Mouse (Mus musculus) heart, embryonic 15.5 days (tissue): ENCODE measurements around the gene Meis1. TPM values are rescaled to one million over a fixed set of nuclear protein-coding genes. Genes with fewer than 3 reads are reported as not detected.

Experiments used
- ATAC-seq: fragments of 200-750 bp; cut with Nextera tagmentation; replicated peaks from 2 replicates; pipeline ENCODE4 v1.8.0; 2017; ENCODE audit warnings: low read depth, moderate TSS enrichment; ENCODE audit not compliant: insufficient number of reproducible peaks, insufficient read depth, low FRiP score
- H3K27ac ChIP-seq: fragments of 300-500 bp; sonication (generic); 2 replicates; pipeline ENCODE4 v1.5.1; 2015; ENCODE audit warnings: mild to moderate bottlenecking, inconsistent platforms
- H3K27me3 ChIP-seq: fragments of 300-500 bp; sonication (generic); 2 replicates; pipeline ENCODE4 v1.6.1; 2015; ENCODE audit warnings: inconsistent platforms
- H3K36me3 ChIP-seq: fragments of 300-500 bp; sonication (generic); 2 replicates; pipeline ENCODE4 v1.6.1; 2015; ENCODE audit warnings: mild to moderate bottlenecking, inconsistent platforms
- H3K4me1 ChIP-seq: fragments of 300-500 bp; sonication (generic); replicated peaks from 2 replicates; pipeline ENCODE4 v1.6.1; 2015; ENCODE audit warnings: inconsistent platforms
- H3K4me2 ChIP-seq: fragments of 300-500 bp; sonication (generic); 2 replicates; pipeline ENCODE4 v1.6.1; 2015; ENCODE audit warnings: inconsistent platforms, mild to moderate bottlenecking, moderate library complexity
- H3K4me3 ChIP-seq: fragments of 300-500 bp; sonication (generic); 2 replicates; pipeline ENCODE4 v1.5.1; 2015; ENCODE audit warnings: mild to moderate bottlenecking, inconsistent platforms
- H3K9ac ChIP-seq: fragments of 300-500 bp; sonication (generic); 2 replicates; pipeline ENCODE4 v1.6.1; 2015; ENCODE audit warnings: mild to moderate bottlenecking, inconsistent platforms
- H3K9me3 ChIP-seq: fragments of 300-500 bp; sonication (generic); replicated peaks from 2 replicates; pipeline ENCODE4 v1.6.1; 2016; ENCODE audit warnings: inconsistent platforms
- WGBS: fragments of 180-500 bp; shearing (Covaris S2); methylation state at CpG from one replicate; pipeline ENCODE4 v1.1.7; 2015; ENCODE audit warnings: mixed read lengths; 5-methylcytosine and 5-hydroxymethylcytosine counted together
- polyA plus RNA-seq: library from polyadenylated mRNA; unstranded; fragments of >200 nt; fragmentation: Nextera tagmentation; extraction: Ambion mirVana; gene quantifications from 2 replicates; pipeline ENCODE4 v1.2.1, GENCODE M21; 2015

Gene Meis1
- polyA plus RNA-seq, 1 experiment from 2014 or later = 51.8 TPM

GRCm38 (mm10) chr11:18897921-18898646 is 120.7 kb downstream of the Meis1 start:
- no peaks in the 10 kb centered on the region for H3K27me3 ChIP-seq
- no peaks in the 10 kb centered on the region for H3K9me3 ChIP-seq
- H3K4me1 ChIP-seq = peaks cover 28% of the 10 kb centered on the region
- 31% methylated on average over 7 of the region's 7 CpGs for WGBS
- H3K36me3 ChIP-seq = no peaks in the 10 kb centered on the region
- peak overlapping the region; percentile 43; the same call in 1 of the 2 replicates for H3K27ac ChIP-seq
- no peak for ATAC-seq
- H3K4me2 ChIP-seq = no peak overlapping the region
- H3K4me3 ChIP-seq = no peak overlapping the region
- H3K9ac ChIP-seq = no peak overlapping the region

DNA sequence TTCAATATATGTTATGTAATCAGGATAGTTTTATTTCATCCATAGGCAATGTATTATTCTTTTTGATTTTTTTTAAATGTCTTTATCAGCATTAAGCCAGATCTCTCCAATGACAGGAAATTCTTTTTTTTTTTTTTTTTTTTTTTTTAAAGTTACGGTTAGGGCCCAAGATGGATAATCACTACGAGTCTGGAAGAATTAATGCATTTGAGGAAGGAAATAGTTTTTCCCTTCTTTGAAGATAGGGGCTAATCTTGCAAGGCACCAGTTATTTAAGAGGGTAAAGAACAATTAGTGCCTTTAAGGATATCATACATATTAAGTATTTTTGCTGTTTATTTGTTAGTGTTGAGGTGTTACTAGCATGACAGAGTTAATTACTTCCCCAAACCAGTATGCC is 121.5 kb downstream of the Meis1 start:
- Histone ChIP-seq H3K4me1 (peaks cover 28% of the 10 kb centered on the region), H3K4me3 (no peak overlapping the region), H3K9me3 (no peaks in the 10 kb centered on the region), H3K4me2 (no peak overlapping the region), H3K9ac (no peak overlapping the region), H3K36me3 (no peaks in the 10 kb centered on the region), H3K27me3 (no peaks in the 10 kb centered on the region), H3K27ac (no peak overlapping the region)
- no peak for ATAC-seq
- WGBS = 58% methylated on average over 2 of the region's 2 CpGs

DNA sequence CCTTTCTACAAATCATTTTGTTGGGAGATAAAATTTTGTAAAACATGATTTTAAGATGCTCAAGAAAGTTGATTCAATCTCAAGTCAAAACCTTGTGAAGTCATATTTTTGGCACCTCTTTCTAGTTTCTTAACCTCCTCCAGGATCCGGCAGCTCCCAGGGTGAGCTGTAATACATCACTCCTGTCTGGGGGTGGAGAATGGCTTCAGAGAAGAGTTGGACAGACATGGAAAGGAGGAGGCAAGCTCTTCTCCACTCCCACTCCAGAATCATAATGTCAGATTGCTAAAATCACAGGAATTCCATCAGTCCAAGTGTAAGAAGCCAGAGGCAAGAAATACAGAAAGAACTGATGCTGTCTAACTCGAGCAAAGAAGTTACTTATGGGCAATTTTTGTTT is 126.3 kb downstream of the Meis1 start:
- Histone ChIP-seq H3K9me3 (no peaks in the 10 kb centered on the region), H3K27me3 (no peaks in the 10 kb centered on the region), H3K27ac (no peak overlapping the region), H3K4me2 (no peak overlapping the region), H3K36me3 (no peaks in the 10 kb centered on the region), H3K9ac (no peak overlapping the region), H3K4me1 (peaks cover 13% of the 10 kb centered on the region), H3K4me3 (no peak overlapping the region)
- WGBS = 42% methylated on average over 2 of the region's 2 CpGs
- no peak for ATAC-seq

DNA sequence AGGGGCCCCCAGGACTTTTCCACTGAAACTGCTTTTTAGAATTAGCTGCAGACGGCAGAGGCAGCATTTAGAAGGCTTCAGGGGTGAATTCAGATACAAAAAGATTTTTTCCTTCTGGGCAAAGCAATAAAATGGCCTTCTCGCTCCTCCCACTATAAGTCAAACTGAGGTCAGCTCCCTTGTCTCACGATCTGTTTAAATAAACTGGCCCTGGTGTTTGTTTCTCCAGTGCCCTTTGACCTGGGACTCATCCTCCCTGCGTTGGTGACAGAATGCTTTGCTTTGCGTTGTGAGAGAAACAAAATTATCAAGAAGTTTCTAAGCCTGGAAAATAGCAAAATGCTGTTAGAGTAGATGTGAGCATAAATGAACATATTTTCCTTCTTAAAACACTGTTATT is 129.6 kb downstream of the Meis1 start:
- Histone ChIP-seq H3K9ac (no peak overlapping the region), H3K27ac (no peak overlapping the region), H3K9me3 (no peaks in the 10 kb centered on the region), H3K4me3 (no peak overlapping the region), H3K4me1 (peaks cover 17% of the 10 kb centered on the region), H3K36me3 (peaks cover 1% of the 10 kb centered on the region; the same call in 1 of the 2 replicates), H3K27me3 (no peaks in the 10 kb centered on the region), H3K4me2 (no peak overlapping the region)
- no peak for ATAC-seq
- 49% methylated on average over 5 of the region's 5 CpGs for WGBS

- Histone ChIP-seq H3K4me3 (no peak overlapping the region), H3K9me3 (no peaks in the 10 kb centered on the region), H3K27me3 (no peaks in the 10 kb centered on the region), H3K9ac (no peak overlapping the region), H3K4me1 (peaks cover 20% of the 10 kb centered on the region), H3K4me2 (no peak overlapping the region), H3K27ac (no peak overlapping the region), H3K36me3 (peaks cover 6% of the 10 kb centered on the region; the same call in 1 of the 2 replicates)
- no peak for ATAC-seq
- 55% methylated on average over 1 of the region's 1 CpGs for WGBS
These were observed 130.1 kb downstream of the Meis1 start for GRCm38 (mm10) chr11:18888651-18889050.

DNA sequence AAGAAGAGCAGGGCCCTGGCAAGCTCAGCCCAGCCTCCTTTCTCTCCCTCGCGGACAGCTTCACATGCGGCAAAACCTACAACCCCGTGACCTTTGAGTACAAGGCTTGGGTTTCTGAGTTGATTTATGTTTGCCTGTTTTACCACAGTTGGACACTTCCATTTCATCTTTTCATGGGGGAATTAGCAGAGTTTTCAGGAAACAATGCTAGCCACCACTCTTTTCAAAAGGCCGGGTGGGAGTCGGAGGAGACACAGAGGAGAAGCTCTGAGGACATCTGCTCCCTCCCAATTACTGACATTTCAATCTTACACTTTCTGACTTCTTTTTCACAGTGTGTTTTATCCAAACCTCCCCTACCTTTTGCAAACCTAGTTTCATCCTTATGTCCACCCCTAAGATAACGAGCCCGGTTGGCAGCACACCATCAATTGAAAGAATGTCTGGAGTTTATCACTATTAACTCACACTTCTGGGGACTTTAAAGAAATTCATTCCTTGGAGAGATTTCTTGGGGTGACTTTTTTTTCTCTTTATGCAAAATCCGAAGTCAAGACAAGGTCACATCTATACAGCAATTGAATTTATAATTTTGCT is 133.0 kb downstream of the Meis1 start:
- WGBS = 27% methylated on average over 9 of the region's 9 CpGs
- H3K9me3 ChIP-seq = no peaks in the 10 kb centered on the region
- H3K4me1 ChIP-seq = peaks cover 20% of the 10 kb centered on the region
- H3K36me3 ChIP-seq = peaks cover 10% of the 10 kb centered on the region; the same call in 1 of the 2 replicates
- no peaks in the 10 kb centered on the region for H3K27me3 ChIP-seq
- H3K27ac ChIP-seq = peak overlapping the region; percentile 35; the same call in 1 of the 2 replicates
- H3K9ac ChIP-seq = no peak overlapping the region
- ATAC-seq = no peak
- H3K4me3 ChIP-seq = no peak overlapping the region
- no peak overlapping the region; the same call in 1 of the 2 replicates for H3K4me2 ChIP-seq

- H3K36me3 ChIP-seq = peaks cover 10% of the 10 kb centered on the region; the same call in 1 of the 2 replicates
- H3K27me3 ChIP-seq = no peaks in the 10 kb centered on the region
- no peak for ATAC-seq
- no peak overlapping the region for H3K4me3 ChIP-seq
- no peaks in the 10 kb centered on the region for H3K9me3 ChIP-seq
- H3K9ac ChIP-seq = no peak overlapping the region
- WGBS = 54% methylated on average over 6 of the region's 6 CpGs
- peak overlapping the region; percentile 35; the same call in 1 of the 2 replicates for H3K27ac ChIP-seq
- H3K4me1 ChIP-seq = peaks cover 20% of the 10 kb centered on the region
- H3K4me2 ChIP-seq = no peak overlapping the region; the same call in 1 of the 2 replicates
These were observed 133.6 kb downstream of the Meis1 start for GRCm38 (mm10) chr11:18885036-18885728.

GRCm38 (mm10) chr11:18883987-18884386 is 134.8 kb downstream of the Meis1 start:
- Histone ChIP-seq H3K27me3 (no peaks in the 10 kb centered on the region), H3K4me2 (no peak overlapping the region), H3K4me3 (no peak overlapping the region), H3K9ac (no peak overlapping the region), H3K9me3 (no peaks in the 10 kb centered on the region), H3K27ac (no peak overlapping the region), H3K36me3 (peaks cover 10% of the 10 kb centered on the region; the same call in 1 of the 2 replicates), H3K4me1 (peaks cover 22% of the 10 kb centered on the region)
- ATAC-seq = no peak
- WGBS = 66% methylated on average over 3 of the region's 3 CpGs

- Histone ChIP-seq H3K27me3 (no peaks in the 10 kb centered on the region), H3K36me3 (peaks cover 10% of the 10 kb centered on the region; the same call in 1 of the 2 replicates), H3K9me3 (no peaks in the 10 kb centered on the region), H3K4me1 (peaks cover 20% of the 10 kb centered on the region), H3K4me2 (no peak overlapping the region), H3K9ac (no peak overlapping the region), H3K27ac (no peak overlapping the region), H3K4me3 (no peak overlapping the region)
- no peak for ATAC-seq
- 59% methylated on average over 2 of the region's 2 CpGs for WGBS
These were observed 135.3 kb downstream of the Meis1 start for GRCm38 (mm10) chr11:18883507-18883881.

GRCm38 (mm10) chr11:18882747-18883506 is 135.9 kb downstream of the Meis1 start:
- Histone ChIP-seq H3K4me1 (peaks cover 16% of the 10 kb centered on the region), H3K4me2 (no peak overlapping the region), H3K9ac (no peak overlapping the region), H3K27me3 (no peaks in the 10 kb centered on the region), H3K36me3 (peaks cover 10% of the 10 kb centered on the region; the same call in 1 of the 2 replicates), H3K27ac (no peak overlapping the region), H3K9me3 (no peaks in the 10 kb centered on the region), H3K4me3 (no peak overlapping the region)
- no peak for ATAC-seq
- WGBS = 77% methylated on average over 3 of the region's 3 CpGs

DNA sequence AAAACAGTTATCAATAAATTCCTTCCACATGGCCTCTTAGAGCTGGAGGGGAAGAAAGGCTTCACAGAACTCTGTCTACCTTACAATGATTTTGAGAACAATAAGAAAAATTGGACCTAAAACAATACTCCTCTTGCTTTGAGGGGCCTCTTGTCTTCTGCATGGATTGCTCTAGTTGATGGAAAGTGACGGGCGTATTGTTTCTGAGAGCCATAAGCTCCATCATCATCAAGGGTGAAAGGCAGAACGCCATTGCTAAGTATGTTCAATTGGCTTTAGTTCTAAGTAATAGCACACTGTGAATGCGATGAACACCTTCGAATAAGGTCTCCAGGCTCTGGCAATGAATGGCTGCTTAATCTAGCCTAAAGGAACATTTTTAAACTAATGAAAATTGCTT is 136.5 kb downstream of the Meis1 start:
- H3K4me2 ChIP-seq = no peak overlapping the region
- ATAC-seq = no peak
- no peak overlapping the region for H3K27ac ChIP-seq
- H3K27me3 ChIP-seq = no peaks in the 10 kb centered on the region
- 90% methylated on average over 5 of the region's 5 CpGs for WGBS
- no peak overlapping the region for H3K9ac ChIP-seq
- H3K36me3 ChIP-seq = peaks cover 10% of the 10 kb centered on the region; the same call in 1 of the 2 replicates
- peaks cover 16% of the 10 kb centered on the region for H3K4me1 ChIP-seq
- no peak overlapping the region for H3K4me3 ChIP-seq
- no peaks in the 10 kb centered on the region for H3K9me3 ChIP-seq
